Mouse (Mus musculus) MEL-GATA-1-ER (cell line): ENCODE results near the gene Plppr1.
"Not testable (repeated sequence)": the region's sequence is repeated elsewhere in the genome, so short reads cannot be mapped to it uniquely, and the experiment has no call there.

Experiments
- DNase-seq: peaks from one replicate; pipeline ENCODE4 v3.0.0-alpha.2; 2012; ENCODE audit warnings: low read depth; ENCODE audit errors: extremely low read depth

Gene Plppr1

DNA sequence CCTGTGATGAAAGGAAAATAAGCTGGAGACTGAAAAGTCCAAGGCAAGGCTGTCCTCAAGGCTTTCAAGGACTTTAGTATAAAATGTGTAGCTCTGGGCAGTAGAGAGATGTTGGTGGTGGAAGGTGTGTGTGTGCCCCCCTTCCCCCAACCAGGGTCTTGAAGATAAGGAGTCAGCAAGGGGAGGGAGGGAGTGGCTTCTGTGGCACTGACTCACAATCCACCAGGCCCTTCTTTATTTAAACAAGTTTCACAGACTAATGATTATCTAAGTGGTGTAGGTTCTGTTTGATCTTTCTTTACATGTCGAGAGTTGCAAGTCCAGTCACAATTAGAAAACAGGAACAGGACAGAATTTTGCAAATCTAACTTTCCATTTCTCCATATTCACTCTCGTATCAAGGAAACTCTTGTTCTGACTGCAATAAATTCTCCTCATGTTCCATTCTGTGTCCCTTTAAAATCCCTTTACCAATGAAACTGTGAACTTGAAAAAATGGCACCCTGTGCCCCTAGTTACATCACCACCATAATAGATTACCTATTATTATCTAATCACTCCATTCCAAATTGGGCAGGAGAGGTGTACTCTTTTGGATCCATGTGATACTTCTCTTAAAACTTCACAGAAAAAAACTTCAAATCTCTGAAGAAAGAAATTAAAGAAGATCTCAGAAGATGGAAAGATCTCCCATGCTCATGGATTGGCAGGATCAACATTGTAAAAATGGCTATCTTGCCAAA, 324.7 kb downstream of the Plppr1 start:
- DNase-seq, result not testable (repeated sequence)

- DNase-seq, result no peak
Observed at GRCm38 (mm10) chr4:49386873-49387272, 327.8 kb downstream of the Plppr1 start.
